Mouse (Mus musculus): ENCODE results near the gene Gdpd2. TPM values are rescaled to one million over a fixed set of nuclear protein-coding genes. Genes with fewer than 3 reads are reported as not detected.

The Gdpd2 gene
- polyA plus RNA-seq, 1 experiment from 2014 or later, result 6.5 TPM

Other genes starting within 250 kb of the Gdpd2 start
- gene Igbp1, start 235.6 kb upstream of the Gdpd2 start, polyA plus RNA-seq (2014; fragmentation: Nextera tagmentation; extraction: Ambion mirVana), result 33.5 and 33.8 TPM in 2 replicates
- not detected in 2 replicates for gene Dgat2l6, start 205.0 kb upstream of the Gdpd2 start, polyA plus RNA-seq (2014; fragmentation: Nextera tagmentation; extraction: Ambion mirVana)
- not detected in 2 replicates for gene Awat1, start 157.6 kb upstream of the Gdpd2 start, polyA plus RNA-seq (2014; fragmentation: Nextera tagmentation; extraction: Ambion mirVana)
- gene P2ry4, start 135.0 kb upstream of the Gdpd2 start, polyA plus RNA-seq (2014; fragmentation: Nextera tagmentation; extraction: Ambion mirVana), result not detected in 2 replicates
- gene Arr3, start 124.4 kb upstream of the Gdpd2 start, polyA plus RNA-seq (2014; fragmentation: Nextera tagmentation; extraction: Ambion mirVana), result 0.23 TPM in 1 of 2 replicates, not detected in the other
- 59.5 and 63.2 TPM in 2 replicates for gene Kif4, start 104.1 kb upstream of the Gdpd2 start, polyA plus RNA-seq (2014; fragmentation: Nextera tagmentation; extraction: Ambion mirVana)
- gene Pdzd11, start 103.3 kb upstream of the Gdpd2 start, polyA plus RNA-seq (2014; fragmentation: Nextera tagmentation; extraction: Ambion mirVana), result 134 and 138 TPM in 2 replicates
- gene Dlg3, start 37.8 kb downstream of the Gdpd2 start, polyA plus RNA-seq (2014; fragmentation: Nextera tagmentation; extraction: Ambion mirVana), result 7.6 and 9.5 TPM in 2 replicates

Data from forebrain, embryonic 11.5 days (tissue).